7 mouse cellular contexts compared by ENCODE assay signal in genomic region chr12:33957400-33958240, GRCm38 (mm10). TPM values are rescaled to one million over a fixed set of nuclear protein-coding genes. Genes with fewer than 3 reads are reported as not detected.
DNase-seq lines count a peak whose midpoint lies in the region; ATAC-seq and TF ChIP-seq lines count a peak whose summit lies in the region.

Gene Twist1 (plus strand): TSS chr12:33957671.

- no peaks in the 10 kb centered on the region for H3K9me3 ChIP-seq in ES-Bruce4 (replicated peaks; ENCODE audit: control insufficient read depth, insufficient read depth, low read length, poor library complexity, severe bottlenecking)
- no peaks in the 10 kb centered on the region for H3K9me3 ChIP-seq in forebrain, embryonic 13.5 days (replicated peaks)
- no peaks in the 10 kb centered on the region for H3K9me3 ChIP-seq in liver, embryonic 12.5 days (replicated peaks)

- WGBS in forebrain, embryonic 13.5 days, result under 1% methylated on average over 51 of the region's 105 CpGs
- WGBS in liver, embryonic 12.5 days (ENCODE audit: insufficient replicate concordance), result under 1% methylated on average over 79 of the region's 105 CpGs

- H3K27me3 ChIP-seq in ES-Bruce4 (ENCODE audit: control insufficient read depth, insufficient read depth, low read length, poor library complexity, severe bottlenecking), result peaks cover 25% of the 10 kb centered on the region
- peaks cover 4% of the 10 kb centered on the region for H3K27me3 ChIP-seq in Patski
- peaks cover 92% of the 10 kb centered on the region for H3K27me3 ChIP-seq in forebrain, embryonic 13.5 days
- peaks cover 76% of the 10 kb centered on the region for H3K27me3 ChIP-seq in liver, embryonic 12.5 days (replicated peaks)

- TF ChIP-seq POLR2A in ES-Bruce4 (IDR thresholded peaks at IDR 0.05; ENCODE audit: insufficient read depth, low read length), result no peak

- H3K4me3 ChIP-seq in ES-Bruce4 (ENCODE audit: low read depth, low read length), result peak within 1 kb of the TSS; percentile 72
- H3K4me3 ChIP-seq in forebrain, embryonic 13.5 days, result peak within 1 kb of the TSS; percentile 50
- peak within 1 kb of the TSS; percentile 55 for H3K4me3 ChIP-seq in liver, embryonic 12.5 days

- CTCF ChIA-PET in Patski (lab: Charles Lee), result no interaction called here

- no peaks in the 10 kb centered on the region for H3K4me1 ChIP-seq in ES-Bruce4 (ENCODE audit: control insufficient read depth, insufficient read depth, low read length)
- H3K4me1 ChIP-seq in forebrain, embryonic 13.5 days, result peaks cover 21% of the 10 kb centered on the region
- H3K4me1 ChIP-seq in liver, embryonic 12.5 days, result peaks cover 13% of the 10 kb centered on the region; the same call in 1 of the 2 replicates

- H3K36me3 ChIP-seq in ES-Bruce4 (ENCODE audit: control insufficient read depth, insufficient read depth, low read length, poor library complexity, severe bottlenecking), result no peaks in the 10 kb centered on the region
- H3K36me3 ChIP-seq in forebrain, embryonic 13.5 days (ENCODE audit: poor library complexity, severe bottlenecking), result no peaks in the 10 kb centered on the region
- H3K36me3 ChIP-seq in liver, embryonic 12.5 days, result no peaks in the 10 kb centered on the region

- intact Hi-C loops in heart, postnatal 36 days (cut with DNase I), result no loop called here

- POLR2A ChIA-PET in Patski (lab: Charles Lee), result no interaction called here

- no peak for TF ChIP-seq EP300 in ES-Bruce4 (IDR thresholded peaks at IDR 0.05; ENCODE audit: insufficient read depth, low read depth, low read length)

- peak within 1 kb of the TSS; percentile 87 for H3K4me2 ChIP-seq in forebrain, embryonic 13.5 days
- H3K4me2 ChIP-seq in liver, embryonic 12.5 days, result peak within 1 kb of the TSS; percentile 67

- no peak for DNase-seq in Patski (ENCODE audit: low read depth, low spot score)
- peak; percentile 58 to 67 for DNase-seq in heart, postnatal 36 days
- DNase-seq in retina, embryonic 14.5 days (ENCODE audit: low spot score), result peak; percentile 49
- no peak for DNase-seq in layer of hippocampus, adult 18-20 months (ENCODE audit: low spot score in 2 of 2)

- in situ Hi-C loops in Patski (cut with MboI; ENCODE audit: low pct_unique_long_range_greater_than_20kb), result loop anchor here (10.0 to 25.0 kb wide), 2 partner anchors 467 to 470 kb away; no protein-coding TSS in a partner anchor

- ATAC-seq in Patski, result peak; percentile 65
- ATAC-seq in forebrain, embryonic 13.5 days, result peak; percentile 76
- ATAC-seq in liver, embryonic 12.5 days, result 0 out of 2 replicates have a peak, but pooled peaks have one; percentile 42

- no peak within 1 kb of the TSS for H3K27ac ChIP-seq in ES-Bruce4 (ENCODE audit: insufficient read depth, low read length)
- no peak within 1 kb of the TSS for H3K27ac ChIP-seq in forebrain, embryonic 13.5 days
- H3K27ac ChIP-seq in liver, embryonic 12.5 days, result peak within 1 kb of the TSS; percentile 45; the same call in 1 of the 2 replicates

- peak within 1 kb of the TSS; percentile 72 for H3K9ac ChIP-seq in ES-Bruce4 (ENCODE audit: low read depth, poor library complexity, severe bottlenecking)
- H3K9ac ChIP-seq in forebrain, embryonic 13.5 days, result peak within 1 kb of the TSS; percentile 63
- H3K9ac ChIP-seq in liver, embryonic 12.5 days, result peak within 1 kb of the TSS; percentile 22; the same call in 1 of the 2 replicates

- no peak for TF ChIP-seq CTCF in ES-Bruce4 (IDR thresholded peaks at IDR 0.05; ENCODE audit: low read depth, low read length)
- no peak for TF ChIP-seq CTCF in Patski (IDR thresholded peaks at IDR 0.05)

RNA-seq across cellular contexts. Expression of gene Twist1, which starts in this region (rescaled TPM):
- polyA plus RNA-seq in ES-Bruce4 (2011; ENCODE audit: insufficient read depth, insufficient read length, low read depth, missing spikeins) (3.4 and 6.2 TPM in 2 replicates), Patski (2021) (12.3 TPM)
- polyA plus RNA-seq in forebrain, embryonic 13.5 days (2015; fragmentation: Nextera tagmentation; extraction: Ambion mirVana), result 0.62 and 0.73 TPM in 2 replicates
- 1 to 10 TPM; 2.0 to 2.7 TPM for total RNA-seq in heart, postnatal 36 days (2021)
- polyA plus RNA-seq in liver, embryonic 12.5 days (2016; fragmentation: Nextera tagmentation; extraction: Ambion mirVana), result 1.3 and 2.8 TPM in 2 replicates
- 1 to 10 TPM; 1.3 to 1.7 TPM for total RNA-seq in layer of hippocampus, adult 18-20 months (2021)

Comparison
In these comparisons a context has a peak if more than half of its experiments do, and no peak if none do; other contexts are left out.
1. Peak in ATAC-seq, H3K4me3 ChIP-seq, H3K9ac ChIP-seq and H3K4me2 ChIP-seq in forebrain, embryonic 13.5 days; RNA of the gene not detected or under 1 TPM.
2. H3K9ac ChIP-seq: peak in every context shown above with its lines; median percentile 72 in ES-Bruce4; 63 in forebrain, embryonic 13.5 days; 22 in liver, embryonic 12.5 days.
3. DNase-seq: peak in heart, postnatal 36 days (2 of 2) and retina, embryonic 14.5 days (single experiment); none in Patski (single experiment) and layer of hippocampus, adult 18-20 months (0 of 2).
4. Peak in every context shown above with its lines, with median percentiles within 50 percentile points of each other: H3K4me3 ChIP-seq and ATAC-seq.